8 mouse cellular contexts compared by ENCODE assay signal in genomic region chr8:70753151-70753550, GRCm38 (mm10). TPM values are rescaled to one million over a fixed set of nuclear protein-coding genes. Genes with fewer than 3 reads are reported as not detected.
DNase-seq lines count a peak whose midpoint lies in the region; ATAC-seq and TF ChIP-seq lines count a peak whose summit lies in the region.

No protein-coding gene starts in this region.

- peak overlapping the region; percentile 15; the same call in 1 of the 2 replicates for H3K27ac ChIP-seq in neural tube, embryonic 11.5 days (ENCODE audit: low read depth, low read length)
- no peak overlapping the region for H3K27ac ChIP-seq in embryonic facial prominence, embryonic 11.5 days (replicated peaks; ENCODE audit: low read depth, low read length)
- peak overlapping the region; percentile 16; the same call in 1 of the 2 replicates for H3K27ac ChIP-seq in heart, embryonic 11.5 days (ENCODE audit: low read depth, low read length)
- H3K27ac ChIP-seq in kidney, postnatal 0 days, result peak overlapping the region; percentile 90
- H3K27ac ChIP-seq in liver, embryonic 15.5 days (replicated peaks), result peak overlapping the region; percentile 57

- H3K4me1 ChIP-seq in neural tube, embryonic 11.5 days (ENCODE audit: control insufficient read depth, insufficient read depth, low read length), result peaks cover 4% of the 10 kb centered on the region; the same call in 1 of the 2 replicates
- peaks cover 3% of the 10 kb centered on the region for H3K4me1 ChIP-seq in embryonic facial prominence, embryonic 11.5 days (ENCODE audit: control insufficient read depth, insufficient read depth, low read length)
- peaks cover 7% of the 10 kb centered on the region; the same call in 1 of the 2 replicates for H3K4me1 ChIP-seq in heart, embryonic 11.5 days (ENCODE audit: control insufficient read depth, insufficient read depth, low read length)
- peaks cover 23% of the 10 kb centered on the region for H3K4me1 ChIP-seq in kidney, postnatal 0 days (replicated peaks; ENCODE audit: insufficient read depth, low read length)
- H3K4me1 ChIP-seq in liver, embryonic 15.5 days (replicated peaks), result peaks cover 40% of the 10 kb centered on the region

- no peak overlapping the region for H3K4me3 ChIP-seq in neural tube, embryonic 11.5 days (ENCODE audit: low read depth, low read length)
- no peak overlapping the region for H3K4me3 ChIP-seq in embryonic facial prominence, embryonic 11.5 days (ENCODE audit: low read depth, low read length)
- H3K4me3 ChIP-seq in heart, embryonic 11.5 days (ENCODE audit: low read depth, low read length), result peak overlapping the region; percentile 1
- peak overlapping the region; percentile 1; the same call in 1 of the 2 replicates for H3K4me3 ChIP-seq in kidney, postnatal 0 days (replicated peaks; ENCODE audit: low read depth, low read length)
- peak overlapping the region; percentile 14; the same call in 1 of the 2 replicates for H3K4me3 ChIP-seq in liver, embryonic 15.5 days (replicated peaks)

- no peaks in the 10 kb centered on the region for H3K27me3 ChIP-seq in neural tube, embryonic 11.5 days (ENCODE audit: control insufficient read depth, insufficient read depth, low read length)
- no peaks in the 10 kb centered on the region for H3K27me3 ChIP-seq in embryonic facial prominence, embryonic 11.5 days (ENCODE audit: control insufficient read depth, insufficient read depth, low read length)
- H3K27me3 ChIP-seq in heart, embryonic 11.5 days (ENCODE audit: control insufficient read depth, insufficient read depth, low read length), result peaks cover 28% of the 10 kb centered on the region
- no peaks in the 10 kb centered on the region for H3K27me3 ChIP-seq in kidney, postnatal 0 days (ENCODE audit: insufficient read depth, low read length)
- peaks cover 18% of the 10 kb centered on the region for H3K27me3 ChIP-seq in liver, embryonic 15.5 days

- no peaks in the 10 kb centered on the region for H3K36me3 ChIP-seq in neural tube, embryonic 11.5 days (ENCODE audit: control insufficient read depth, insufficient read depth, low read length)
- no peaks in the 10 kb centered on the region for H3K36me3 ChIP-seq in embryonic facial prominence, embryonic 11.5 days (replicated peaks; ENCODE audit: control insufficient read depth, insufficient read depth, low read depth, low read length)
- no peaks in the 10 kb centered on the region for H3K36me3 ChIP-seq in heart, embryonic 11.5 days (ENCODE audit: control insufficient read depth, insufficient read depth, low read length)
- 0 out of 2 replicates have a peak, but pooled peaks cover 10% of the 10 kb centered on the region for H3K36me3 ChIP-seq in kidney, postnatal 0 days (ENCODE audit: insufficient read depth, low read length)
- peaks cover 18% of the 10 kb centered on the region for H3K36me3 ChIP-seq in liver, embryonic 15.5 days (replicated peaks)

- H3K4me2 ChIP-seq in neural tube, embryonic 11.5 days (ENCODE audit: low read depth), result 0 out of 2 replicates have a peak overlapping the region, but pooled peaks have one; percentile 6
- 0 out of 2 replicates have a peak overlapping the region, but pooled peaks have one; percentile 16 for H3K4me2 ChIP-seq in embryonic facial prominence, embryonic 11.5 days (ENCODE audit: low read depth, low read length)
- H3K4me2 ChIP-seq in heart, embryonic 11.5 days, result peak overlapping the region; percentile 56
- peak overlapping the region; percentile 44 for H3K4me2 ChIP-seq in kidney, postnatal 0 days (ENCODE audit: low read length)
- H3K4me2 ChIP-seq in liver, embryonic 15.5 days, result peak overlapping the region; percentile 90

- WGBS in neural tube, embryonic 11.5 days, result 21% methylated on average over 21 of the region's 21 CpGs
- 32% methylated on average over 21 of the region's 21 CpGs for WGBS in embryonic facial prominence, embryonic 11.5 days
- 16% methylated on average over 21 of the region's 21 CpGs for WGBS in heart, embryonic 11.5 days (ENCODE audit: insufficient replicate concordance)
- WGBS in kidney, postnatal 0 days, result 8% methylated on average over 21 of the region's 21 CpGs
- WGBS in liver, embryonic 15.5 days (ENCODE audit: insufficient replicate concordance), result 6% methylated on average over 21 of the region's 21 CpGs

- 0 out of 2 replicates have a peak overlapping the region, but pooled peaks have one; percentile 26 for H3K9ac ChIP-seq in neural tube, embryonic 11.5 days (ENCODE audit: low read length)
- 0 out of 2 replicates have a peak overlapping the region, but pooled peaks have one; percentile 7 for H3K9ac ChIP-seq in embryonic facial prominence, embryonic 11.5 days (replicated peaks; ENCODE audit: low read length)
- H3K9ac ChIP-seq in heart, embryonic 11.5 days (ENCODE audit: low read depth, low read length), result 0 out of 2 replicates have a peak overlapping the region, but pooled peaks have one; percentile 52
- H3K9ac ChIP-seq in kidney, postnatal 0 days (ENCODE audit: low read depth, low read length), result peak overlapping the region; percentile 41; the same call in 1 of the 2 replicates
- H3K9ac ChIP-seq in liver, embryonic 15.5 days, result peak overlapping the region; percentile 40; the same call in 1 of the 2 replicates

- peak; percentile 40 for DNase-seq in neural tube, embryonic 11.5 days (ENCODE audit: low spot score)
- DNase-seq in neural tube, embryonic 10.5 days (ENCODE audit: extremely low spot score, low spot score), result no peak
- peak; percentile 31 for DNase-seq in embryonic facial prominence, embryonic 11.5 days (ENCODE audit: low spot score)
- DNase-seq in kidney, postnatal 0 days (ENCODE audit: low spot score), result peak; percentile 88
- DNase-seq in right cerebral cortex, adult 2 months (ENCODE audit: low spot score in 2 of 2), result peak; percentile 89 to 92
- DNase-seq in urinary bladder, postnatal 14 days (ENCODE audit: low spot score), result peak; percentile 88

- no peaks in the 10 kb centered on the region for H3K9me3 ChIP-seq in neural tube, embryonic 11.5 days (ENCODE audit: control insufficient read depth, low read length)
- H3K9me3 ChIP-seq in embryonic facial prominence, embryonic 11.5 days (replicated peaks; ENCODE audit: control insufficient read depth, low read length), result no peaks in the 10 kb centered on the region
- H3K9me3 ChIP-seq in heart, embryonic 11.5 days (replicated peaks; ENCODE audit: control insufficient read depth, low read length), result no peaks in the 10 kb centered on the region
- H3K9me3 ChIP-seq in kidney, postnatal 0 days (replicated peaks; ENCODE audit: low read length), result no peaks in the 10 kb centered on the region
- no peaks in the 10 kb centered on the region for H3K9me3 ChIP-seq in liver, embryonic 15.5 days (replicated peaks)

- TF ChIP-seq CTCF in kidney, postnatal 0 days (IDR thresholded peaks at IDR 0.05; ENCODE audit: low read depth), result no peak

- no peak for ATAC-seq in neural tube, embryonic 11.5 days (ENCODE audit: insufficient read depth, low FRiP score, low TSS enrichment)
- no peak for ATAC-seq in embryonic facial prominence, embryonic 11.5 days (replicated peaks; ENCODE audit: insufficient number of reproducible peaks, low FRiP score, low TSS enrichment, low read depth)
- ATAC-seq in heart, embryonic 11.5 days (replicated peaks; ENCODE audit: insufficient number of reproducible peaks, low FRiP score, low TSS enrichment), result no peak
- ATAC-seq in kidney, postnatal 0 days (replicated peaks; ENCODE audit: low FRiP score, low read depth), result no peak; the same call in 1 of the 2 replicates
- no peak for ATAC-seq in liver, embryonic 15.5 days (ENCODE audit: insufficient read depth)

RNA-seq across cellular contexts. Expression of gene Rab3a, which starts 1.3 kb away (rescaled TPM):
- 97.9 and 111 TPM in 2 replicates for polyA plus RNA-seq in neural tube, embryonic 11.5 days (2014; fragmentation: Nextera tagmentation; extraction: Ambion mirVana)
- 24.8 and 31.6 TPM in 2 replicates for polyA plus RNA-seq in embryonic facial prominence, embryonic 11.5 days (2014; fragmentation: Nextera tagmentation; extraction: Ambion mirVana)
- polyA plus RNA-seq in heart, embryonic 11.5 days (2014; fragmentation: Nextera tagmentation; extraction: Ambion mirVana), result 16.2 and 21.3 TPM in 2 replicates
- polyA plus RNA-seq in kidney, postnatal 0 days (2015; fragmentation: Nextera tagmentation; extraction: Ambion mirVana), result 20.5 and 21.8 TPM in 2 replicates
- 2.7 and 3.5 TPM in 2 replicates for polyA plus RNA-seq in liver, embryonic 15.5 days (2015; fragmentation: Nextera tagmentation; extraction: Ambion mirVana)

RNA-seq across cellular contexts. Expression of gene Mpv17l2, which starts 7.6 kb away (rescaled TPM):
- 40.7 and 41.3 TPM in 2 replicates for polyA plus RNA-seq in neural tube, embryonic 11.5 days (2014; fragmentation: Nextera tagmentation; extraction: Ambion mirVana)
- 25.8 and 33.5 TPM in 2 replicates for polyA plus RNA-seq in embryonic facial prominence, embryonic 11.5 days (2014; fragmentation: Nextera tagmentation; extraction: Ambion mirVana)
- polyA plus RNA-seq in heart, embryonic 11.5 days (2014; fragmentation: Nextera tagmentation; extraction: Ambion mirVana), result 42.5 and 42.6 TPM in 2 replicates
- 78.2 and 80.3 TPM in 2 replicates for polyA plus RNA-seq in kidney, postnatal 0 days (2015; fragmentation: Nextera tagmentation; extraction: Ambion mirVana)
- polyA plus RNA-seq in liver, embryonic 15.5 days (2015; fragmentation: Nextera tagmentation; extraction: Ambion mirVana), result 34.7 and 37.8 TPM in 2 replicates

RNA-seq across cellular contexts. Expression of gene Pik3r2, which starts 23.4 kb away (rescaled TPM):
- polyA plus RNA-seq in neural tube, embryonic 11.5 days (2014; fragmentation: Nextera tagmentation; extraction: Ambion mirVana), result 52.4 and 54.7 TPM in 2 replicates
- polyA plus RNA-seq in embryonic facial prominence, embryonic 11.5 days (2014; fragmentation: Nextera tagmentation; extraction: Ambion mirVana), result 30.1 and 33.4 TPM in 2 replicates
- polyA plus RNA-seq in heart, embryonic 11.5 days (2014; fragmentation: Nextera tagmentation; extraction: Ambion mirVana), result 21.5 and 23.1 TPM in 2 replicates
- polyA plus RNA-seq in kidney, postnatal 0 days (2015; fragmentation: Nextera tagmentation; extraction: Ambion mirVana), result 43.8 and 47.2 TPM in 2 replicates
- 14.7 and 16.5 TPM in 2 replicates for polyA plus RNA-seq in liver, embryonic 15.5 days (2015; fragmentation: Nextera tagmentation; extraction: Ambion mirVana)

RNA-seq across cellular contexts. Expression of gene Pde4c, which starts 29.6 kb away (rescaled TPM):
- 0.42 TPM in 1 of 2 replicates, not detected in the other for polyA plus RNA-seq in neural tube, embryonic 11.5 days (2014; fragmentation: Nextera tagmentation; extraction: Ambion mirVana)
- 0.06 and 0.20 TPM in 2 replicates for polyA plus RNA-seq in embryonic facial prominence, embryonic 11.5 days (2014; fragmentation: Nextera tagmentation; extraction: Ambion mirVana)
- not detected in 2 replicates for polyA plus RNA-seq in heart, embryonic 11.5 days (2014; fragmentation: Nextera tagmentation; extraction: Ambion mirVana)
- polyA plus RNA-seq in kidney, postnatal 0 days (2015; fragmentation: Nextera tagmentation; extraction: Ambion mirVana), result 8.0 and 9.5 TPM in 2 replicates
- 1.4 and 1.9 TPM in 2 replicates for polyA plus RNA-seq in liver, embryonic 15.5 days (2015; fragmentation: Nextera tagmentation; extraction: Ambion mirVana)

RNA-seq across cellular contexts. Expression of gene Gm3336, which starts 34.8 kb away (rescaled TPM):
- not detected in 2 replicates for polyA plus RNA-seq in neural tube, embryonic 11.5 days (2014; fragmentation: Nextera tagmentation; extraction: Ambion mirVana)
- polyA plus RNA-seq in embryonic facial prominence, embryonic 11.5 days (2014; fragmentation: Nextera tagmentation; extraction: Ambion mirVana), result not detected in 2 replicates
- not detected in 2 replicates for polyA plus RNA-seq in heart, embryonic 11.5 days (2014; fragmentation: Nextera tagmentation; extraction: Ambion mirVana)
- 0.70 and 0.74 TPM in 2 replicates for polyA plus RNA-seq in kidney, postnatal 0 days (2015; fragmentation: Nextera tagmentation; extraction: Ambion mirVana)
- polyA plus RNA-seq in liver, embryonic 15.5 days (2015; fragmentation: Nextera tagmentation; extraction: Ambion mirVana), result 0.13 and 0.35 TPM in 2 replicates

Comparison
In these comparisons a context has a peak if more than half of its experiments do, and no peak if none do; other contexts are left out.
1. H3K4me2 ChIP-seq: peak in every context shown above with its lines; median percentile 90 in liver, embryonic 15.5 days; 56 in heart, embryonic 11.5 days; 44 in kidney, postnatal 0 days; 16 in embryonic facial prominence, embryonic 11.5 days; 6 in neural tube, embryonic 11.5 days.
2. H3K4me3 ChIP-seq: peak in heart, embryonic 11.5 days (single experiment), kidney, postnatal 0 days (single experiment) and liver, embryonic 15.5 days (single experiment); none in neural tube, embryonic 11.5 days (single experiment) and embryonic facial prominence, embryonic 11.5 days (single experiment).
3. Peak in every context shown above with its lines, with median percentiles within 50 percentile points of each other: H3K9ac ChIP-seq.